Mouse (Mus musculus) ES-E14 (cell line): ENCODE measurements around the gene Ell3. TPM values are rescaled to one million over a fixed set of nuclear protein-coding genes. Genes with fewer than 3 reads are reported as not detected.

Source experiments
- DNase-seq: peaks from one replicate; pipeline ENCODE4 v3.0.0-alpha.2; 2013; ENCODE audit warnings: low read depth, low spot score
- H3K27ac ChIP-seq: 2 replicates; pipeline ENCODE4 v1.5.1; 2012; ENCODE audit warnings: low read depth, mild to moderate bottlenecking, low read length, moderate library complexity, mixed read lengths; ENCODE audit not compliant: poor library complexity, insufficient read depth, severe bottlenecking
- H3K36me3 ChIP-seq: 2 replicates; pipeline ENCODE4 v1.6.1; 2012; ENCODE audit warnings: mild to moderate bottlenecking, low read length, moderate library complexity, mixed read lengths; ENCODE audit not compliant: control insufficient read depth, poor library complexity, insufficient read depth, severe bottlenecking
- H3K4me1 ChIP-seq, 2 experiments: fragments of 150-350 bp in 1 of 2; sonication (generic) in 1 of 2; 2 replicates each; pipeline ENCODE4 v1.6.1; 2012; ENCODE audit warnings: low read length in 2 of 2, mild to moderate bottlenecking in 1 of 2, mixed read lengths in 1 of 2; ENCODE audit not compliant: control insufficient read depth in 2 of 2, insufficient read depth in 2 of 2, poor library complexity in 1 of 2
- H3K4me3 ChIP-seq, 2 experiments: fragments of 150-350 bp in 1 of 2; sonication (generic) in 1 of 2; 2 replicates each; pipeline ENCODE4 v1.5.1; 2012; ENCODE audit warnings: low read length in 2 of 2, low read depth in 1 of 2, mild to moderate bottlenecking in 1 of 2, mixed read lengths in 1 of 2; ENCODE audit not compliant: insufficient read depth in 1 of 2, poor library complexity in 1 of 2, severe bottlenecking in 1 of 2
- H3K9ac ChIP-seq: 2 replicates; pipeline ENCODE4 v1.6.1; 2012; ENCODE audit warnings: low read depth, mild to moderate bottlenecking, low read length, mixed read lengths; ENCODE audit not compliant: poor library complexity, insufficient read depth, severe bottlenecking
- H3K9me3 ChIP-seq: fragments of 150-350 bp; sonication (generic); 2 replicates; pipeline ENCODE4 v1.6.1; 2012; ENCODE audit warnings: low read depth, mild to moderate bottlenecking, low read length; ENCODE audit not compliant: control insufficient read depth, insufficient read depth
- CHD2 ChIP-seq: IDR thresholded peaks from 2 replicates; pipeline ENCODE4 v1.6.1; 2014; ENCODE audit warnings: mild to moderate bottlenecking, low read depth, low read length, inconsistent platforms
- HCFC1 ChIP-seq: IDR thresholded peaks from 2 replicates; pipeline ENCODE4 v1.6.1; 2012; ENCODE audit warnings: low read length, inconsistent platforms, borderline replicate concordance; ENCODE audit not compliant: insufficient read depth
- MAFK ChIP-seq: IDR thresholded peaks from 2 replicates; pipeline ENCODE4 v1.6.1; 2014; ENCODE audit warnings: mild to moderate bottlenecking, low read depth, low read length, inconsistent platforms; ENCODE audit not compliant: insufficient read depth
- ZC3H11A ChIP-seq: IDR thresholded peaks from 2 replicates; pipeline ENCODE4 v1.6.1; 2012; ENCODE audit warnings: low read depth, mild to moderate bottlenecking, inconsistent platforms, low read length, borderline replicate concordance
- ZNF384 ChIP-seq: IDR thresholded peaks from 2 replicates; pipeline ENCODE4 v1.6.1; 2012; ENCODE audit warnings: low read depth, low read length, inconsistent platforms
- in situ Hi-C, 2 experiments: fragments of 600-800 bp; cut with MboI; formaldehyde crosslinking; loops; one replicate each; pipeline ENCODE4 v1.15.1; 2025; ENCODE audit warnings: low sequenced_read_pairs in 2 of 2, inconsistent platforms in 1 of 2; ENCODE audit not compliant: unreplicated experiment in 2 of 2
- total RNA-seq: library from RNA; depleted of rRNA; stranded (reverse); fragments of 300-350 nt; gene quantifications from 2 replicates; pipeline ENCODE4 v1.2.3, GENCODE M21; 2012

Gene Ell3
- total RNA-seq, 1 experiment, result 7.5 TPM

- Histone ChIP-seq H3K9me3 (no peaks in the 10 kb centered on the region), H3K9ac (no peak overlapping the region), H3K4me1 (peaks cover 0 to 4% of the 10 kb centered on the region in 2 experiments; a peak in 2 of 4 replicates), H3K4me3 (no peak overlapping the region), H3K36me3 (peaks cover 2% of the 10 kb centered on the region), H3K27ac (no peak overlapping the region)
- TF ChIP-seq ZNF384, result no peak
- TF ChIP-seq HCFC1, result no peak
- no peak for TF ChIP-seq CHD2
- TF ChIP-seq MAFK, result no peak
- no peak for TF ChIP-seq ZC3H11A
- in situ Hi-C loops, result no loop called here
- DNase-seq, result no peak
These were observed 16.0 kb upstream of the Ell3 start for GRCm38 (mm10) chr2:121460071-121460470.

- Histone ChIP-seq H3K27ac (peak within 1 kb of the TSS; percentile 70), H3K4me3 (peak within 1 kb of the TSS; percentile 84 to 98), H3K4me1 (peaks cover 3 to 4% of the 10 kb centered on the region in 2 experiments; a peak in 3 of 4 replicates), H3K9ac (peak within 1 kb of the TSS; percentile 91), H3K36me3 (peaks cover 8% of the 10 kb centered on the region), H3K9me3 (no peaks in the 10 kb centered on the region)
- TF ChIP-seq ZNF384 (no peak), MAFK (no peak), ZC3H11A (no peak), HCFC1 (peak; percentile 53; the same call in 1 of the 2 replicates), CHD2 (no peak)
- in situ Hi-C loops, result no loop called here
- DNase-seq, result peak; percentile 87
These were observed 12.9 kb upstream of the Ell3 start, which contains the start of gene Serinc4 for GRCm38 (mm10) chr2:121456692-121457642. Gene Serinc4 (minus strand): TSS chr2:121456781.

- TF ChIP-seq ZC3H11A (no peak), MAFK (no peak), HCFC1 (no peak), ZNF384 (no peak), CHD2 (no peak)
- no peaks in the 10 kb centered on the region for H3K9me3 ChIP-seq
- no peak overlapping the region for H3K9ac ChIP-seq
- peaks cover 4 to 5% of the 10 kb centered on the region in 2 experiments for H3K4me1 ChIP-seq
- H3K4me3 ChIP-seq, result no peak overlapping the region
- H3K27ac ChIP-seq, result no peak overlapping the region
- in situ Hi-C loops, result no loop called here
- DNase-seq, result no peak
- peaks cover 15% of the 10 kb centered on the region for H3K36me3 ChIP-seq
These were observed 11.5 kb upstream of the Ell3 start for GRCm38 (mm10) chr2:121455534-121455933.

- no peak for DNase-seq
- peaks cover 4 to 5% of the 10 kb centered on the region in 2 experiments for H3K4me1 ChIP-seq
- H3K36me3 ChIP-seq, result peaks cover 15% of the 10 kb centered on the region
- no peak overlapping the region for H3K27ac ChIP-seq
- no peak overlapping the region for H3K4me3 ChIP-seq
- TF ChIP-seq ZC3H11A (no peak), MAFK (no peak), CHD2 (no peak), ZNF384 (no peak), HCFC1 (no peak)
- H3K9ac ChIP-seq, result no peak overlapping the region
- no peaks in the 10 kb centered on the region for H3K9me3 ChIP-seq
- in situ Hi-C loops, result no loop called here
These were observed 9.8 kb upstream of the Ell3 start for GRCm38 (mm10) chr2:121453917-121454316.
